Mouse (Mus musculus) hindbrain, embryonic 12.5 days (tissue): ENCODE data around the gene 4933402J07Rik. TPM values are rescaled to one million over a fixed set of nuclear protein-coding genes. Genes with fewer than 3 reads are reported as not detected.

Source experiments
- ATAC-seq: fragments of 200-750 bp; cut with Nextera tagmentation; 2 replicates; pipeline ENCODE4 v1.8.0; 2017; ENCODE audit warnings: moderate TSS enrichment; ENCODE audit not compliant: low FRiP score
- H3K27ac ChIP-seq: fragments of 300-500 bp; sonication (generic); 2 replicates; pipeline ENCODE4 v1.5.1; 2016; ENCODE audit warnings: mild to moderate bottlenecking
- H3K27me3 ChIP-seq: fragments of 300-500 bp; sonication (generic); 2 replicates; pipeline ENCODE4 v1.6.1; 2016; ENCODE audit warnings: mild to moderate bottlenecking
- H3K36me3 ChIP-seq: fragments of 300-500 bp; sonication (generic); 2 replicates; pipeline ENCODE4 v1.6.1; 2016; ENCODE audit warnings: mild to moderate bottlenecking
- H3K4me1 ChIP-seq: fragments of 300-500 bp; sonication (generic); 2 replicates; pipeline ENCODE4 v1.6.1; 2016
- H3K4me2 ChIP-seq: fragments of 300-500 bp; sonication (generic); replicated peaks from 2 replicates; pipeline ENCODE4 v1.6.1; 2016; ENCODE audit warnings: mild to moderate bottlenecking
- H3K4me3 ChIP-seq: fragments of 300-500 bp; sonication (generic); 2 replicates; pipeline ENCODE4 v1.5.1; 2016; ENCODE audit warnings: mild to moderate bottlenecking
- H3K9ac ChIP-seq: fragments of 300-500 bp; sonication (generic); 2 replicates; pipeline ENCODE4 v1.6.1; 2016; ENCODE audit warnings: mild to moderate bottlenecking, moderate library complexity
- H3K9me3 ChIP-seq: fragments of 300-500 bp; sonication (generic); replicated peaks from 2 replicates; pipeline ENCODE4 v1.6.1; 2016; ENCODE audit warnings: mild to moderate bottlenecking
- WGBS: fragments of 180-500 bp; shearing (Covaris S2); methylation state at CpG from one replicate; pipeline ENCODE4 v1.1.7; 2016; 5-methylcytosine and 5-hydroxymethylcytosine counted together
- polyA plus RNA-seq: library from polyadenylated mRNA; unstranded; fragments of >200 nt; fragmentation: Nextera tagmentation; extraction: Ambion mirVana; gene quantifications from 2 replicates; pipeline ENCODE4 v1.2.1, GENCODE M21; 2016

4933402J07Rik gene
- polyA plus RNA-seq, 1 experiment from 2014 or later, result not detected

GRCm38 (mm10) chr8:87569706-87570563, 6.3 kb downstream of the 4933402J07Rik start:
- no peak for ATAC-seq
- H3K9me3 ChIP-seq, result no peaks in the 10 kb centered on the region
- 28% methylated on average over 13 of the region's 13 CpGs for WGBS
- peak overlapping the region; percentile 47 for H3K4me2 ChIP-seq
- no peak overlapping the region for H3K27ac ChIP-seq
- H3K4me1 ChIP-seq, result peaks cover 11% of the 10 kb centered on the region
- no peaks in the 10 kb centered on the region for H3K36me3 ChIP-seq
- H3K4me3 ChIP-seq, result peak overlapping the region; percentile 21
- H3K9ac ChIP-seq, result no peak overlapping the region
- no peaks in the 10 kb centered on the region for H3K27me3 ChIP-seq

- peak overlapping the region; percentile 47 for H3K4me2 ChIP-seq
- no peak overlapping the region for H3K27ac ChIP-seq
- WGBS, result under 1% methylated on average over 8 of the region's 8 CpGs
- no peaks in the 10 kb centered on the region for H3K36me3 ChIP-seq
- H3K27me3 ChIP-seq, result no peaks in the 10 kb centered on the region
- H3K9ac ChIP-seq, result no peak overlapping the region
- peaks cover 11% of the 10 kb centered on the region for H3K4me1 ChIP-seq
- no peak for ATAC-seq
- H3K9me3 ChIP-seq, result no peaks in the 10 kb centered on the region
- H3K4me3 ChIP-seq, result peak overlapping the region; percentile 21
Observed at GRCm38 (mm10) chr8:87570564-87570855, 6.9 kb downstream of the 4933402J07Rik start.

GRCm38 (mm10) chr8:87570880-87571279, 7.2 kb downstream of the 4933402J07Rik start:
- H3K27me3 ChIP-seq, result no peaks in the 10 kb centered on the region
- H3K27ac ChIP-seq, result no peak overlapping the region
- 10% methylated on average over 7 of the region's 7 CpGs for WGBS
- no peaks in the 10 kb centered on the region for H3K36me3 ChIP-seq
- no peak for ATAC-seq
- no peak overlapping the region for H3K9ac ChIP-seq
- peaks cover 11% of the 10 kb centered on the region for H3K4me1 ChIP-seq
- peak overlapping the region; percentile 47 for H3K4me2 ChIP-seq
- H3K9me3 ChIP-seq, result no peaks in the 10 kb centered on the region
- peak overlapping the region; percentile 21 for H3K4me3 ChIP-seq

GRCm38 (mm10) chr8:87594272-87594671, 30.6 kb downstream of the 4933402J07Rik start:
- peak; percentile 58; the same call in 1 of the 2 replicates for ATAC-seq
- Histone ChIP-seq H3K4me2 (no peak overlapping the region), H3K27ac (no peak overlapping the region), H3K4me1 (0 out of 2 replicates have a peak, but pooled peaks cover 4% of the 10 kb centered on the region), H3K9me3 (no peaks in the 10 kb centered on the region), H3K36me3 (no peaks in the 10 kb centered on the region), H3K4me3 (no peak overlapping the region), H3K27me3 (no peaks in the 10 kb centered on the region), H3K9ac (no peak overlapping the region)
- 0% methylated on average over 2 of the region's 2 CpGs for WGBS

- ATAC-seq, result no peak
- H3K36me3 ChIP-seq, result no peaks in the 10 kb centered on the region
- H3K27me3 ChIP-seq, result no peaks in the 10 kb centered on the region
- no peak overlapping the region for H3K4me3 ChIP-seq
- H3K9me3 ChIP-seq, result no peaks in the 10 kb centered on the region
- H3K9ac ChIP-seq, result no peak overlapping the region
- H3K27ac ChIP-seq, result no peak overlapping the region
- 84% methylated on average over 2 of the region's 2 CpGs for WGBS
- no peak overlapping the region for H3K4me2 ChIP-seq
- 0 out of 2 replicates have a peak, but pooled peaks cover 5% of the 10 kb centered on the region for H3K4me1 ChIP-seq
Observed at GRCm38 (mm10) chr8:87602731-87603130, 39.1 kb downstream of the 4933402J07Rik start.

GRCm38 (mm10) chr8:87609110-87609509, 45.5 kb downstream of the 4933402J07Rik start:
- H3K9ac ChIP-seq, result no peak overlapping the region
- no peak for ATAC-seq
- no peak overlapping the region for H3K27ac ChIP-seq
- H3K9me3 ChIP-seq, result no peaks in the 10 kb centered on the region
- 86% methylated on average over 7 of the region's 7 CpGs for WGBS
- 0 out of 2 replicates have a peak, but pooled peaks cover 2% of the 10 kb centered on the region for H3K4me1 ChIP-seq
- H3K36me3 ChIP-seq, result no peaks in the 10 kb centered on the region
- H3K4me3 ChIP-seq, result no peak overlapping the region
- H3K4me2 ChIP-seq, result no peak overlapping the region
- H3K27me3 ChIP-seq, result no peaks in the 10 kb centered on the region

- Histone ChIP-seq H3K27ac (no peak overlapping the region), H3K27me3 (no peaks in the 10 kb centered on the region), H3K4me1 (0 out of 2 replicates have a peak, but pooled peaks cover 2% of the 10 kb centered on the region), H3K4me3 (no peak overlapping the region), H3K9ac (no peak overlapping the region), H3K4me2 (no peak overlapping the region), H3K36me3 (no peaks in the 10 kb centered on the region), H3K9me3 (no peaks in the 10 kb centered on the region)
- 87% methylated on average over 4 of the region's 4 CpGs for WGBS
- ATAC-seq, result no peak
Observed at GRCm38 (mm10) chr8:87609651-87610192, 46.1 kb downstream of the 4933402J07Rik start.

- H3K36me3 ChIP-seq, result no peaks in the 10 kb centered on the region
- H3K4me2 ChIP-seq, result no peak overlapping the region
- H3K9me3 ChIP-seq, result no peaks in the 10 kb centered on the region
- no peak overlapping the region for H3K4me3 ChIP-seq
- H3K27ac ChIP-seq, result no peak overlapping the region
- ATAC-seq, result no peak
- peaks cover 6% of the 10 kb centered on the region; the same call in 1 of the 2 replicates for H3K4me1 ChIP-seq
- 93% methylated on average over 1 of the region's 1 CpGs for WGBS
- H3K9ac ChIP-seq, result no peak overlapping the region
- H3K27me3 ChIP-seq, result no peaks in the 10 kb centered on the region
Observed at GRCm38 (mm10) chr8:87613701-87614100, 50.0 kb downstream of the 4933402J07Rik start.

GRCm38 (mm10) chr8:87619118-87619517, 55.5 kb downstream of the 4933402J07Rik start:
- WGBS, result 56% methylated on average over 7 of the region's 7 CpGs
- H3K27ac ChIP-seq, result no peak overlapping the region
- ATAC-seq, result no peak

GRCm38 (mm10) chr8:87619529-87619928, 55.9 kb downstream of the 4933402J07Rik start:
- Histone ChIP-seq H3K36me3 (no peaks in the 10 kb centered on the region), H3K4me1 (peaks cover 9% of the 10 kb centered on the region), H3K27me3 (no peaks in the 10 kb centered on the region), H3K4me3 (no peak overlapping the region), H3K4me2 (no peak overlapping the region), H3K27ac (no peak overlapping the region), H3K9ac (no peak overlapping the region), H3K9me3 (no peaks in the 10 kb centered on the region)
- 71% methylated on average over 2 of the region's 2 CpGs for WGBS
- no peak for ATAC-seq

More at GRCm38 (mm10) chr8:87619118-87619517, 55.5 kb downstream of the 4933402J07Rik start:
- no peak overlapping the region for H3K4me2 ChIP-seq
- H3K36me3 ChIP-seq, result no peaks in the 10 kb centered on the region
- no peaks in the 10 kb centered on the region for H3K9me3 ChIP-seq
- H3K27me3 ChIP-seq, result no peaks in the 10 kb centered on the region
- H3K4me3 ChIP-seq, result no peak overlapping the region
- H3K4me1 ChIP-seq, result peaks cover 9% of the 10 kb centered on the region
- H3K9ac ChIP-seq, result no peak overlapping the region

GRCm38 (mm10) chr8:87620225-87620624, 56.6 kb downstream of the 4933402J07Rik start:
- no peak for ATAC-seq
- H3K4me3 ChIP-seq, result no peak overlapping the region
- peaks cover 7% of the 10 kb centered on the region for H3K4me1 ChIP-seq
- H3K9me3 ChIP-seq, result no peaks in the 10 kb centered on the region
- 62% methylated on average over 6 of the region's 6 CpGs for WGBS
- peak overlapping the region; percentile 8; the same call in 1 of the 2 replicates for H3K27ac ChIP-seq
- H3K36me3 ChIP-seq, result no peaks in the 10 kb centered on the region
- no peak overlapping the region for H3K9ac ChIP-seq
- H3K4me2 ChIP-seq, result no peak overlapping the region
- no peaks in the 10 kb centered on the region for H3K27me3 ChIP-seq

- 92% methylated on average over 12 of the region's 12 CpGs for WGBS
- H3K27ac ChIP-seq, result no peak overlapping the region
Observed at GRCm38 (mm10) chr8:87621181-87621580, 57.5 kb downstream of the 4933402J07Rik start.

More at GRCm38 (mm10) chr8:87621181-87621580, 57.5 kb downstream of the 4933402J07Rik start:
- H3K36me3 ChIP-seq, result no peaks in the 10 kb centered on the region
- H3K4me2 ChIP-seq, result no peak overlapping the region
- ATAC-seq, result no peak
- H3K9ac ChIP-seq, result no peak overlapping the region
- H3K4me1 ChIP-seq, result peaks cover 5% of the 10 kb centered on the region
- no peak overlapping the region for H3K4me3 ChIP-seq
- no peaks in the 10 kb centered on the region for H3K9me3 ChIP-seq
- H3K27me3 ChIP-seq, result no peaks in the 10 kb centered on the region
